Mouse (Mus musculus) c-Kit-positive CD71-negative TER-119-negative erythroid progenitor cells, embryonic 14.5 days (primary cell): ENCODE measurements at regions not wholly inside any gene's neighbourhood (a gene's known extent, or its start where the extent isn't known, plus 50 kb on each side); places are given as distances from the start of the nearest gene placed in this dataset.

Experiments used
- DNase-seq: peaks from one replicate; pipeline ENCODE4 v3.0.0-alpha.2; 2013; ENCODE audit warnings: low read depth

- DNase-seq = no peak
Observed at GRCm38 (mm10) chr6:13305873-13306272, 81.1 kb upstream of the Vwde start.

GRCm38 (mm10) chr6:13298171-13298570 lies 73.4 kb upstream of the Vwde start:
- no peak for DNase-seq

GRCm38 (mm10) chr6:13297110-13297509 lies 72.3 kb upstream of the Vwde start:
- DNase-seq = no peak

GRCm38 (mm10) chr6:13296041-13296440 lies 71.3 kb upstream of the Vwde start:
- no peak for DNase-seq

GRCm38 (mm10) chr6:13294393-13294792 lies 69.6 kb upstream of the Vwde start:
- DNase-seq = no peak

GRCm38 (mm10) chr6:13288500-13288899 lies 63.7 kb upstream of the Vwde start:
- no peak for DNase-seq

GRCm38 (mm10) chr6:13287812-13288211 lies 63.0 kb upstream of the Vwde start:
- no peak for DNase-seq

GRCm38 (mm10) chr6:13286542-13287273 lies 61.9 kb upstream of the Vwde start:
- DNase-seq = no peak

- DNase-seq = peak; percentile 12
Observed at GRCm38 (mm10) chr6:13280835-13281234, 56.1 kb upstream of the Vwde start.
